Mouse (Mus musculus) embryonic facial prominence, embryonic 15.5 days (tissue): ENCODE data around the gene Rps10. TPM values are rescaled to one million over a fixed set of nuclear protein-coding genes. Genes with fewer than 3 reads are reported as not detected.

Experiments used
- ATAC-seq: fragments of 200-750 bp; cut with Nextera tagmentation; 2 replicates; pipeline ENCODE4 v1.8.0; 2017; ENCODE audit warnings: low read depth, moderate TSS enrichment; ENCODE audit not compliant: insufficient number of reproducible peaks, low FRiP score, low TSS enrichment
- H3K27ac ChIP-seq: fragments of 300-500 bp; sonication (generic); replicated peaks from 2 replicates; pipeline ENCODE4 v1.5.1; 2015; ENCODE audit warnings: mild to moderate bottlenecking, inconsistent platforms
- H3K27me3 ChIP-seq: fragments of 300-500 bp; sonication (generic); 2 replicates; pipeline ENCODE4 v1.6.1; 2015; ENCODE audit warnings: inconsistent platforms
- H3K36me3 ChIP-seq: fragments of 300-500 bp; sonication (generic); 2 replicates; pipeline ENCODE4 v1.6.1; 2015; ENCODE audit warnings: mild to moderate bottlenecking, inconsistent platforms
- H3K4me1 ChIP-seq: fragments of 300-500 bp; sonication (generic); 2 replicates; pipeline ENCODE4 v1.6.1; 2015; ENCODE audit warnings: inconsistent platforms
- H3K4me2 ChIP-seq: fragments of 300-500 bp; sonication (generic); replicated peaks from 2 replicates; pipeline ENCODE4 v1.6.1; 2015; ENCODE audit warnings: mild to moderate bottlenecking, inconsistent platforms
- H3K4me3 ChIP-seq: fragments of 300-500 bp; sonication (generic); replicated peaks from 2 replicates; pipeline ENCODE4 v1.5.1; 2015; ENCODE audit warnings: mild to moderate bottlenecking, inconsistent platforms
- H3K9ac ChIP-seq: fragments of 300-500 bp; sonication (generic); 2 replicates; pipeline ENCODE4 v1.6.1; 2015; ENCODE audit warnings: inconsistent platforms
- H3K9me3 ChIP-seq: fragments of 300-500 bp; sonication (generic); replicated peaks from 2 replicates; pipeline ENCODE4 v1.6.1; 2016; ENCODE audit warnings: inconsistent platforms
- WGBS: fragments of 180-500 bp; shearing (Covaris S2); methylation state at CpG from one replicate; pipeline ENCODE4 v1.1.7; 2015; 5-methylcytosine and 5-hydroxymethylcytosine counted together
- polyA plus RNA-seq: library from polyadenylated mRNA; unstranded; fragments of >200 nt; fragmentation: Nextera tagmentation; extraction: Ambion mirVana; gene quantifications from 2 replicates; pipeline ENCODE4 v1.2.1, GENCODE M21; 2015

The Rps10 gene
- polyA plus RNA-seq, 1 experiment from 2014 or later: 989 TPM

DNA sequence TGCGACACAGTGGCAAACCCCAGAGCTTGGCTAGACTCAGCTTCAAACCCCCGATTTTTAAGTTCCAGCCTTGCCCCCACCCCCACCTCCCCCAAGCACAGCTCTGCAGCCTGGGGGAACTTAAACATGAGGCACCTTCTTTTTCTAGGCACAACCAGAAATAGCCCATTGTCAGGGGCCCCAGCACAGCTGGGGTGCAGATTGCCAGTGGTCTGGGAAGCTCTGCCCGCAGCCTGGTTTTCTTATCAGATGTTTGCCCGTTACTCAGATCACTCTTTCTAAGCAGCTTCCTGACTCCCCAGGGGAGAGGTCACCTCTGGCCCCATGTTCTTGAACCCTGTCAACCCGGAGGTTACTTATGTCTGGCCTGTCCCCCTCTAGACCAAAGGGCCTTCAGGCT, 19.9 kb upstream of the Rps10 start:
- H3K4me1 ChIP-seq: peaks cover 18% of the 10 kb centered on the region
- H3K36me3 ChIP-seq: no peaks in the 10 kb centered on the region
- H3K9ac ChIP-seq: no peak overlapping the region
- no peak for ATAC-seq
- 14% methylated on average over 5 of the region's 5 CpGs for WGBS
- H3K4me3 ChIP-seq: peak overlapping the region; percentile 50; the same call in 1 of the 2 replicates
- H3K27ac ChIP-seq: no peak overlapping the region
- H3K27me3 ChIP-seq: peaks cover 22% of the 10 kb centered on the region
- H3K9me3 ChIP-seq: no peaks in the 10 kb centered on the region
- H3K4me2 ChIP-seq: peak overlapping the region; percentile 96

DNA sequence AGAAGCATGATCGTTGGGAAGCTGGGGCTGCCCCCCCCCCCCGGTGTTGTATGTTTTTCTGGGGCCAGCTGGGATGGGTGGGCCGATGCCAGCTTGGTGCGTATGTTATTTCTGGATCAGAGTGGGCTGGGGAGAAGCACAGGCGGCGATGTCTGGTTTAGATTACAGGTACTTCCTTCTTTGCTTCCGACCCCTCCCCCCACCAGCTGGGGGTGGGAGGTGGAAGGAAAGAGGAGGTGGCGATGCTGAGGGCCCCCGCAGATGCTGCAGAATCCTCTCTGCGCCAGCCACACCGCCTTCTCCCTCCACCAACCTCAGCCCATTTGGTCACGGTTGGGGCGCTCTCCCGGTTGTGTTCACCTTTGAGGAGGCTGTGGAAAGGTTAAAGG, 19.5 kb upstream of the Rps10 start:
- H3K4me1 ChIP-seq: peaks cover 18% of the 10 kb centered on the region
- H3K27me3 ChIP-seq: peaks cover 22% of the 10 kb centered on the region
- H3K36me3 ChIP-seq: no peaks in the 10 kb centered on the region
- H3K4me2 ChIP-seq: peak overlapping the region; percentile 96
- no peak overlapping the region for H3K27ac ChIP-seq
- 3% methylated on average over 13 of the region's 14 CpGs for WGBS
- 0 out of 2 replicates have a peak, but pooled peaks have one; percentile 13 for ATAC-seq
- no peaks in the 10 kb centered on the region for H3K9me3 ChIP-seq
- H3K4me3 ChIP-seq: peak overlapping the region; percentile 50
- H3K9ac ChIP-seq: no peak overlapping the region

DNA sequence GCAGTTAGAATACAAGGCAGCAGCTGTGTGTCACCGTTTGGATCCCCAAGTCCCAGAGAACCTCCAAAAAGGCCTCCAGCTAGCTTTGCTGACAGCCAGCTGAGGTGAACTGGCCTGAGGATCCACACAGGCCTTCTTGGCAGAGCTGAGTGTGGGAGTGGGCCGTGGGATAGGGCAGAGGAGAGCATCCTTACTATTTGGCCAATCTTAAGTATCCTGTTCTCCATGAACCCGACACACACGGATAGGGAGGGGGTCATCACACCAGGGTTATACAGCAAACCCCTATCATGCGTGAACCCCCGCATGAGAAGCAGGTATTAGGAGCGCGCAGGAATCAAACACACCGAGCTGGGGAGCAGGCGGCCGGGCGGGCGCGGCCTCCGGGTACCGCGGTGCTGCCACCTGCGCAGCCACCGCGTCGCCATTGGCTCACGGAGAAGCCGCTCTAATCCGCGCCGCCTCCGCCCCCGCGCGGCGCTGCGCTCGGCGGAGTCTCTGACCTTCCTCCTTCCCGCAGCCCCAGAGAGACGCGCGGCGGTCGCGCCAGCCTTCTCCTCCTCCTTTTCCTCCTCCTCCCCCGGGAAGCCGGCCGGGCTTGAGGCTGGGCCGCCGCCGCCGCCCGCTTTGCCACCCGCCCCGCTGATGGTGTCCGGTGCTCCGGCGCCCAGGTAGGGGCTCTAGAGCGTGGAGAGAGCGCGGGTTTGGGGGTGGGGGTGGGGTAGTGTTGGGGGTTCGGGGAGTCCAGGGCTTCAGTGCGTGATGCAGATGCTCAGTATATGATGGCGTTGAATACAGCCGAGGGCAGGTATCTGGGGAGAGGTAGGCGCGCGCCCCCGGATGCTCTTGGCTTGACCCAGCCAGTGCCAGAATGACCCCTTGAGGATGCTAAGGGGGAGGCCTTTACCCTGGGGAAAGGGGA, 18.9 kb upstream of the Rps10 start, which contains the start of gene Pacsin1:
Gene Pacsin1, plus strand, starts transcription at position 421 of the 922 bp plus-strand sequence.
- no peaks in the 10 kb centered on the region for H3K9me3 ChIP-seq
- H3K4me1 ChIP-seq: peaks cover 18% of the 10 kb centered on the region
- H3K4me2 ChIP-seq: peak within 1 kb of the TSS; percentile 96
- ATAC-seq: peak; percentile 71; the same call in 1 of the 2 replicates
- H3K27ac ChIP-seq: no peak within 1 kb of the TSS
- no peaks in the 10 kb centered on the region for H3K36me3 ChIP-seq
- H3K4me3 ChIP-seq: peak within 1 kb of the TSS; percentile 50
- H3K27me3 ChIP-seq: peaks cover 22% of the 10 kb centered on the region
- WGBS: 1% methylated on average over 65 of the region's 65 CpGs
- H3K9ac ChIP-seq: 0 out of 2 replicates have a peak within 1 kb of the TSS, but pooled peaks have one; percentile 13

DNA sequence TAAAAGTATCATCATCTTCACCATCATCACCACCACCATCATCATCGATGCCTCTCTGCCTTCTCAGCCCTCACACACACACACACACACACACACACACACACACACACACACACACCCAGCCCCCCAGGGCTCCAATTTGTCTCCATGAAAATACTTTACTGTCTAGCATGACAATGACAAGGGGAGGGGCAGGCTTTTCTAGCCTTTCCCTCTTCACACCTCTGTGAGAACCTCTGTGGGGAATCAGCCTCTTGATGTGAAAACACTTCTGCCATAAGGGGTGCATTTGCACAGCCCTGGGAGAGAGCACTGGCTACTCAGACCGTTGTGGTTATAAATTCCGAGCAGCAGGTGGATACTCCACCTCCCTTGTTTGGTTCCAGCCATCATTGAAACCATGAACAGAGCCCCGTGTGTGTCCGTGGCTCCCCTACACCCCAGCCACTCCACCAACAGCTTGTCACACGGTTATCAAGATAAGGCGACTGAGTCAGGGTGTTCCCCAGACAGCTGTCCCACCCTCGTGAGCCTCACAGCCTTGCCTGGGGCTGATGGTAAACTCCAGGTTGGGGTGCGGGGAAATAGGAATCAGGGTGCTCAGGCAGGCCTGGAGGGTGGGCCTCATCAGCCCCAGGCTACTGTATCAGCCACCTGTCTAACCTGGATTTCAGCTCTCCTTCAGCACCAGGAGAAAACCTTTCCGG, 16.9 kb upstream of the Rps10 start:
- no peak for ATAC-seq
- peaks cover 22% of the 10 kb centered on the region for H3K27me3 ChIP-seq
- peaks cover 18% of the 10 kb centered on the region for H3K4me1 ChIP-seq
- H3K4me2 ChIP-seq: no peak overlapping the region
- no peak overlapping the region for H3K27ac ChIP-seq
- no peaks in the 10 kb centered on the region for H3K36me3 ChIP-seq
- no peaks in the 10 kb centered on the region for H3K9me3 ChIP-seq
- H3K9ac ChIP-seq: no peak overlapping the region
- WGBS: 70% methylated on average over 10 of the region's 10 CpGs
- no peak overlapping the region for H3K4me3 ChIP-seq

DNA sequence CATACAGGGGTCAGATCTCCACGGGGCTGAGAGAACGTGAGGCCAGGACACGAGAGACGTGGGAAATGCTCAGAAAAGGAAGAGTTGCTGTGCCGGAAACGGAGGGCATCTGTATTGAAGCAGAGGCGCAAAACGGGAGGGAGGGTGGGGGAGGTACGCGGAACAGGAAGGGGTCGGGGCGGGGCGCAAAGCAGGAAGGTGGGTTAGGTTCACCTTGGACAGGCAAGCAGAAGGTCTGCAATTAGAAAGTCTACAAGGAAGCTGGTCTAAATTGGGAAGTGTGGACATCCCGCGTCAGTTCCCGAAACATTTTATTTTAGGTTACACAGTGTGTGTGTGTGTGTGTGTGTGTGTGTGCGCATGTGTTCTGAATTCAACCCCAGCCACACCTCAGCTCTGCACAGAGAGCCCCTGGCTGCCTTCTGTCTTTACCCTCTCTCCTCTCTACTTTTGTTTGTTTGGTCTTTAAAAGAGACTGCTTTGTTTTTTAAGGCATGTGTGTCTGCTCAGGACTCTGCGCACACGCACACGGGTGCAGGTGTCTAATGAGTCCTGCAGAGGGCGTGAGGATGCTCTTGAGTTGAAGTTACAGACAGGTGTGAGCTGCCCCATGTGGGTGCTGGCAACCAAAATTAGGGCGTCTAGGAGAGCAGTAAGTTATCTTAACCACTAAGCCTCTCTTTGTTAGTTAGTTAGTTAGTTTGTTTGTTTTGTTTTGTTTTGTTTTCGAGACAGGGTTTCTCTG, 15.7 kb upstream of the Rps10 start:
- no peaks in the 10 kb centered on the region for H3K9me3 ChIP-seq
- H3K4me1 ChIP-seq: peaks cover 18% of the 10 kb centered on the region
- H3K4me3 ChIP-seq: no peak overlapping the region
- WGBS: 83% methylated on average over 23 of the region's 23 CpGs
- H3K4me2 ChIP-seq: no peak overlapping the region
- H3K27me3 ChIP-seq: peaks cover 22% of the 10 kb centered on the region
- no peak overlapping the region for H3K9ac ChIP-seq
- no peaks in the 10 kb centered on the region for H3K36me3 ChIP-seq
- no peak for ATAC-seq
- H3K27ac ChIP-seq: no peak overlapping the region

DNA sequence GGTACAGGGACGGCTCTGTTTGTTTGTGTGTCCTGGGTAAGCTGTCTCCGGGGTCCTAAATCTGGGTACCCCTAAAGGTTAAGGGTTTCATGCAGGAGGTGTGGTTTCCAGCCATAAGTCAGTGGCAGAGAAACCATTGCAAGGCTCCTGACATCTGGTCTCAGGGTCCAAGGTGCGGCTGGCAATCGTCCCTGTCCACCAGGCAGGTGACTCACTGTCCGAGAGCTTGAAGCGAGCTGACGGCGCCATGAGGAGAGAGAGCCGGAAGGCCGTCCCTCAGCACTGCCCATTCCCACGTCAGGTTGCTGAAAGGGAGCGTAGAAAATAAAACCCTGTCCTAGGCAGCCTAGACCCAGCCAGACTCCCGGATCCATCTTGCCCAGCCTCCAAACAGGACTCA, 14.1 kb upstream of the Rps10 start:
- Histone ChIP-seq H3K27me3 (peaks cover 10% of the 10 kb centered on the region), H3K9ac (no peak overlapping the region), H3K4me1 (peaks cover 7% of the 10 kb centered on the region), H3K36me3 (no peaks in the 10 kb centered on the region), H3K4me2 (no peak overlapping the region), H3K4me3 (no peak overlapping the region), H3K27ac (no peak overlapping the region), H3K9me3 (no peaks in the 10 kb centered on the region)
- ATAC-seq: no peak
- WGBS: 79% methylated on average over 13 of the region's 13 CpGs

DNA sequence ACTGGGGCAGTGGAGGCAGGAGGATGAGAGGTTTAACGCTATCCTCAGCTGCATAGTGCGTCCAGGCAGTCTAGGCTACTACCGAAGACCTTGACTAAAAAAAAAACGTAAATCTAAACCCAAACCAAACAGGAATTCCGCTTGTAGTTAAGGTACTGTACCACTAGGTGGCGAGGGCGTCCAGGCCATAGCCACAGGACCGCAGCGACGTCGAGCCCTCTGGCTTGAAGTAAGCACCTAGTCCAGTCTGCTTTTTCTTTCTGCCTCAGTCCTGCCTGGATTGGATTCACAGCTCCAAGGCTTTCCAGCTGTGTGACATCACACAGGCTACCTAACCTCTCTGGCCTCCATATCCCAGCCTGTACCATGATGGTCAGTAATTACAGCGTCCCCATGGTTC, 13.7 kb upstream of the Rps10 start:
- WGBS: 10% methylated on average over 12 of the region's 12 CpGs
- H3K4me1 ChIP-seq: peaks cover 3% of the 10 kb centered on the region
- H3K9me3 ChIP-seq: no peaks in the 10 kb centered on the region
- H3K27ac ChIP-seq: no peak overlapping the region
- no peak overlapping the region for H3K4me2 ChIP-seq
- peaks cover 5% of the 10 kb centered on the region for H3K27me3 ChIP-seq
- no peak overlapping the region for H3K4me3 ChIP-seq
- no peak overlapping the region for H3K9ac ChIP-seq
- ATAC-seq: no peak
- H3K36me3 ChIP-seq: no peaks in the 10 kb centered on the region

DNA sequence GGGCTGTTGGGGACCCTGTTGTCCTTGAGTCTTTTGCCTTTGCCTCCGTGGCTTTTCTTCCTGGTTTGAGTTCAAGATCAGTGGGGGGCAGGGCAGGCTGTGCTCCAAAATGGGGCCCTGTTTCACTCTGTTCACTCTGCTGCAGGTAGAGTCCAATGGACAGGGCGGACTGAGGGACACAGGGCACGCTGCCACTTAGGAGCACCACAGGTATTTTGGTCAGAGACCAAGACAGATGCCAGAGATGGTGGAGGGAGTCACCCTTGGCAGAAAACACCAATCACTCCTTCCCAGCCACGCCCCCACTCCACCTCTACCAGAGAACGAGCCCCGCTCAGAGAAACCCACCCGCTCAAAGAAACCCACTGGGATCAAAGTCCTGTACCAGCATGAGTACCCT, 9.3 kb upstream of the Rps10 start:
- Histone ChIP-seq H3K9ac (no peak overlapping the region), H3K36me3 (no peaks in the 10 kb centered on the region), H3K27me3 (no peaks in the 10 kb centered on the region), H3K9me3 (no peaks in the 10 kb centered on the region), H3K4me1 (peaks cover 11% of the 10 kb centered on the region), H3K27ac (no peak overlapping the region), H3K4me2 (no peak overlapping the region), H3K4me3 (no peak overlapping the region)
- no peak for ATAC-seq
- WGBS: 43% methylated on average over 7 of the region's 7 CpGs

DNA sequence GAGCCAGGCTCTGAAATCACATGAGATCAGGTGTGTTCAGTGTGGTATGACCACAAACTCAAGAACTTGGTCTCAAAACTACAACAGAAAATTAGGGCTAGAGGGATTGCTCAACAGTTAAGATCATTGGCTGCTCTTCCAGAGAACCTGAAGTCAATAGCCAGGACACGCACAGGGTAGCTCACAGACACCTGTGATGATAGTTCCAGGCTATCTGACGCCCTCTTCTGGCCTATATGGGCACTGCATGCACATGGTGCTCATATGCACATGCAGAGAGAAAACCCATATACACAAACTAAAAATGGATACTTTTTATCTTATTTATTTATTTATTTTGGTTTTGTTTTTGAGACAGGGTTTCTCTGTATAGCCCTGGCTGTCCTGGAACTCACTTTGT, 8.1 kb upstream of the Rps10 start:
- 36% methylated on average over 2 of the region's 2 CpGs for WGBS
- Histone ChIP-seq H3K9ac (no peak overlapping the region), H3K27ac (no peak overlapping the region), H3K4me1 (peaks cover 11% of the 10 kb centered on the region), H3K9me3 (no peaks in the 10 kb centered on the region), H3K36me3 (no peaks in the 10 kb centered on the region), H3K4me2 (no peak overlapping the region), H3K4me3 (no peak overlapping the region), H3K27me3 (no peaks in the 10 kb centered on the region)
- no peak for ATAC-seq

DNA sequence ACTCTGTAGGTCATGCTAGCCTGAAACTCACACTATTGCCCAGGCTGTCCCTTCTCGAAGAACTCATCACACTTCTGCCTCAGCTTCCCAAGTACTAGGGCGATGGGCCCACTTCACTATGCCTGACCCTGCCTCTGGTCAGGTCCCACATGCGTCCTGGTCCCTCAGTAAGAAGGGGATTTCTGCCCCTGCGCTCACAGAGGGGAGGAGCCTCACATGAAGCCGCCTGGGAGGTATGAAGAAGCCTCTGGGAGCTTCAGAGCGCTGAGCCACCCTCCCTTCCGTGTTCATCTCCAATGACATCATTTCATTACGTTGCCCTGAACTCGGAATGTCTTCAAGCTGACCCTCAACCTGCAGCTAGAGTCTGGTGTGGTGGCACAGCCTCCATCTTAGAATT, 7.3 kb upstream of the Rps10 start:
- no peak for ATAC-seq

DNA sequence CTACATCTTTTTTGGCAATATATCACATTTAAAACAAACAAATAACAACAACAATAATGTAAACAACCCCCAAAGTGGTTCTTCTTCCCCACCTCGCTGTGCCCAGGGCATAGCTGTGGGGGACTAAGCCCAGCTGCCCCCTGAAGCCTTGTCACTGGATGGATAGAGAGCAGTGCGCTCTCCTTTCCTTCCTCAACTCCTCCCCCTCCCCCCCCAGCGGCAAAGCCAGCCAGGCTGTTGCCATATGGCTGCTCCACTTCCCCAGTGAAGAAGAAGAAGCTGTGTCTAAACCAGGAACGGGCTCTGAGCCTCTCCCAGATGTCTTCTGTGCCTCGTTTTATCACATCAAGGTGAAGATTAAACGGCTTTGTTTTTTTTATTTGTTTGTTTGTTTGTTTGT, 6.6 kb upstream of the Rps10 start:
- H3K4me2 ChIP-seq: no peak overlapping the region
- 35% methylated on average over 6 of the region's 6 CpGs for WGBS
- ATAC-seq: no peak

More for the DNA sequence above, 7.3 kb upstream of the Rps10 start:
- no peaks in the 10 kb centered on the region for H3K36me3 ChIP-seq
- no peaks in the 10 kb centered on the region for H3K27me3 ChIP-seq
- no peak overlapping the region for H3K9ac ChIP-seq
- H3K27ac ChIP-seq: no peak overlapping the region
- H3K4me2 ChIP-seq: no peak overlapping the region
- H3K9me3 ChIP-seq: no peaks in the 10 kb centered on the region
- WGBS: 78% methylated on average over 9 of the region's 9 CpGs
- H3K4me1 ChIP-seq: peaks cover 11% of the 10 kb centered on the region
- H3K4me3 ChIP-seq: no peak overlapping the region

More for the DNA sequence above, 6.6 kb upstream of the Rps10 start:
- H3K27me3 ChIP-seq: no peaks in the 10 kb centered on the region
- no peaks in the 10 kb centered on the region for H3K36me3 ChIP-seq
- no peaks in the 10 kb centered on the region for H3K9me3 ChIP-seq
- no peak overlapping the region for H3K4me3 ChIP-seq
- H3K4me1 ChIP-seq: peaks cover 11% of the 10 kb centered on the region
- H3K9ac ChIP-seq: no peak overlapping the region
- peak overlapping the region; percentile 61; the same call in 1 of the 2 replicates for H3K27ac ChIP-seq
